Mouse (Mus musculus) gonadal fat pad, adult 2 months (tissue): ENCODE results near the gene Tubgcp6. TPM values are rescaled to one million over a fixed set of nuclear protein-coding genes. Genes with fewer than 3 reads are reported as not detected.

Experiments
- DNase-seq: peaks from one replicate; pipeline ENCODE4 v3.0.0-alpha.2; 2012; ENCODE audit warnings: low read depth
- polyA plus RNA-seq: library from polyadenylated mRNA; depleted of rRNA; stranded (reverse); fragments of >200 nt; gene quantifications from 2 replicates; pipeline ENCODE4 v1.2.3, GENCODE M21; 2012; rRNA removed

The Tubgcp6 gene
- polyA plus RNA-seq, 1 experiment: 71.9 TPM

GRCm38 (mm10) chr15:89064891-89065290 lies 58.0 kb downstream of the Tubgcp6 start:
- DNase-seq: no peak

- DNase-seq: no peak
Measured at GRCm38 (mm10) chr15:89063536-89063935, 59.4 kb downstream of the Tubgcp6 start.

- DNase-seq: no peak
Measured at GRCm38 (mm10) chr15:89063001-89063400, 59.9 kb downstream of the Tubgcp6 start.

- DNase-seq: no peak
Measured at GRCm38 (mm10) chr15:89062518-89062910, 60.4 kb downstream of the Tubgcp6 start.

GRCm38 (mm10) chr15:89061761-89062517 lies 61.0 kb downstream of the Tubgcp6 start:
- DNase-seq: no peak

GRCm38 (mm10) chr15:89060811-89061460 lies 62.0 kb downstream of the Tubgcp6 start:
- no peak for DNase-seq

- no peak for DNase-seq
Measured at GRCm38 (mm10) chr15:89060032-89060681, 62.8 kb downstream of the Tubgcp6 start.

GRCm38 (mm10) chr15:89059161-89059931 lies 63.6 kb downstream of the Tubgcp6 start, which contains the start of gene Panx2:
TSS of gene Panx2 (plus strand) at chr15:89059734.
- DNase-seq: no peak

- no peak for DNase-seq
Measured at GRCm38 (mm10) chr15:89058736-89059135, 64.2 kb downstream of the Tubgcp6 start.

GRCm38 (mm10) chr15:89054666-89055065 lies 68.2 kb downstream of the Tubgcp6 start:
- DNase-seq: no peak

Other genes starting within 250 kb of the Tubgcp6 start
- gene Ttll8, start 168.7 kb downstream of the Tubgcp6 start, polyA plus RNA-seq: 0.45 and 0.82 TPM in 2 replicates
- 0.26 and 0.70 TPM in 2 replicates for gene Mlc1, start 144.1 kb downstream of the Tubgcp6 start, polyA plus RNA-seq
- gene Mov10l1, start 140.2 kb downstream of the Tubgcp6 start, polyA plus RNA-seq: 0.11 and 0.15 TPM in 2 replicates
- 2.7 and 4.4 TPM in 2 replicates for gene Panx2, start 63.4 kb downstream of the Tubgcp6 start, polyA plus RNA-seq
- gene Trabd, start 48.0 kb downstream of the Tubgcp6 start, polyA plus RNA-seq: 76.4 and 82.8 TPM in 2 replicates
- 54.2 and 54.5 TPM in 2 replicates for gene Selenoo, start 34.0 kb downstream of the Tubgcp6 start, polyA plus RNA-seq
- gene Hdac10, start 5.6 kb upstream of the Tubgcp6 start, polyA plus RNA-seq: 31.1 and 38.8 TPM in 2 replicates
- gene Mapk12, start 17.6 kb upstream of the Tubgcp6 start, polyA plus RNA-seq: 25.2 and 25.3 TPM in 2 replicates
- gene Mapk11, start 26.5 kb upstream of the Tubgcp6 start, polyA plus RNA-seq: 23.8 and 30.3 TPM in 2 replicates
- 98.9 and 119 TPM in 2 replicates for gene Plxnb2, start 57.7 kb upstream of the Tubgcp6 start, polyA plus RNA-seq
- 12.2 and 13.6 TPM in 2 replicates for gene Dennd6b, start 73.4 kb upstream of the Tubgcp6 start, polyA plus RNA-seq
- gene Ppp6r2, start 88.4 kb upstream of the Tubgcp6 start, polyA plus RNA-seq: 89.2 and 158 TPM in 2 replicates
- 127 and 142 TPM in 2 replicates for gene Sbf1, start 192.2 kb upstream of the Tubgcp6 start, polyA plus RNA-seq
- 0.26 and 0.63 TPM in 2 replicates for gene Adm2, start 199.6 kb upstream of the Tubgcp6 start, polyA plus RNA-seq
- gene Miox, start 211.3 kb upstream of the Tubgcp6 start, polyA plus RNA-seq: 0.23 TPM in 1 of 2 replicates, not detected in the other
- 42.6 and 49.3 TPM in 2 replicates for gene Lmf2, start 232.5 kb upstream of the Tubgcp6 start, polyA plus RNA-seq
- gene Ncaph2, start 232.6 kb upstream of the Tubgcp6 start, polyA plus RNA-seq: 104 and 155 TPM in 2 replicates